Mouse (Mus musculus) heart, adult 2 months (tissue): ENCODE results near the gene Glud1. TPM values are rescaled to one million over a fixed set of nuclear protein-coding genes. Genes with fewer than 3 reads are reported as not detected.

Source experiments
- DNase-seq, 2 experiments: peaks; one replicate each; pipeline ENCODE4 v3.0.0; 2021
- H3K27ac ChIP-seq: fragments of 200-600 bp; 2 replicates; pipeline ENCODE4 v1.8.1; 2022
- H3K27me3 ChIP-seq: fragments of 200-500 bp; 2 replicates; pipeline ENCODE4 v1.6.1; 2012; ENCODE audit warnings: mild to moderate bottlenecking, low read length, inconsistent platforms, mixed read lengths; ENCODE audit not compliant: control insufficient read depth, insufficient read depth
- H3K36me3 ChIP-seq: fragments of 200-500 bp; 2 replicates; pipeline ENCODE4 v1.6.1; 2012; ENCODE audit warnings: low read length, inconsistent platforms; ENCODE audit not compliant: control insufficient read depth, insufficient read depth
- H3K4me1 ChIP-seq: fragments of 200-500 bp; 2 replicates; pipeline ENCODE4 v1.6.1; 2011; ENCODE audit warnings: low read length; ENCODE audit not compliant: control insufficient read depth, insufficient read depth
- H3K4me3 ChIP-seq: fragments of 200-600 bp; 2 replicates; pipeline ENCODE4 v1.8.1; 2022
- H3K79me2 ChIP-seq: fragments of 200-500 bp; replicated peaks from 2 replicates; pipeline ENCODE4 v1.6.1; 2012; ENCODE audit warnings: mild to moderate bottlenecking, inconsistent platforms, low read length, moderate library complexity, mixed read lengths; ENCODE audit not compliant: control insufficient read depth, insufficient read depth
- H3K9ac ChIP-seq: fragments of 200-500 bp; 2 replicates; pipeline ENCODE4 v1.6.1; 2012; ENCODE audit warnings: low read depth, mild to moderate bottlenecking, control low read depth, inconsistent platforms, low read length, mixed read lengths
- CTCF ChIP-seq: fragments of 200-600 bp; IDR thresholded peaks from 2 replicates; pipeline ENCODE4 v1.8.1; 2022; ENCODE audit warnings: antibody characterized with exemption, mild to moderate bottlenecking, moderate library complexity
- EP300 ChIP-seq: fragments of 200-500 bp; IDR thresholded peaks from 2 replicates; pipeline ENCODE4 v1.6.1; 2011; ENCODE audit warnings: low read depth, low read length, control low read depth; ENCODE audit not compliant: insufficient read depth
- POLR2A ChIP-seq: fragments of 200-500 bp; IDR thresholded peaks from 2 replicates; pipeline ENCODE4 v1.6.1; 2011; ENCODE audit warnings: mild to moderate bottlenecking, low read depth, low read length, control low read depth; ENCODE audit not compliant: insufficient read depth
- WGBS: fragments of 180-500 bp; shearing (Covaris S2); methylation state at CpG from one replicate; pipeline ENCODE4 v1.1.7; 2018; 5-methylcytosine and 5-hydroxymethylcytosine counted together
- intact Hi-C: fragments of 180-260 bp; cut with DNase I; formaldehyde crosslinking; loops from one replicate; pipeline ENCODE4 v1.15.1; 2025
- polyA plus RNA-seq: library from polyadenylated mRNA; depleted of rRNA; stranded (reverse); fragments of >200 nt; gene quantifications from 2 replicates; pipeline ENCODE4 v1.2.3, GENCODE M21; 2012; rRNA removed
- total RNA-seq, 2 experiments: library from RNA; stranded (reverse); gene quantifications; 2 replicates each; pipeline ENCODE4 v1.2.3; 2021

Gene Glud1
- total and polyA plus RNA-seq, 3 experiments: 52.1 to 148 (median 127) TPM

- H3K27ac ChIP-seq: peak overlapping the region; percentile 61
- H3K4me3 ChIP-seq: no peak overlapping the region
- peaks cover 2% of the 10 kb centered on the region; the same call in 1 of the 2 replicates for H3K36me3 ChIP-seq
- DNase-seq: no peak
- peaks cover 6% of the 10 kb centered on the region for H3K4me1 ChIP-seq
- no peaks in the 10 kb centered on the region for H3K79me2 ChIP-seq
- no peaks in the 10 kb centered on the region for H3K27me3 ChIP-seq
- intact Hi-C loops: no loop called here
- H3K9ac ChIP-seq: no peak overlapping the region
- 74% methylated on average over 9 of the region's 9 CpGs for WGBS
- no peak for TF ChIP-seq CTCF
- no peak for TF ChIP-seq EP300
- TF ChIP-seq POLR2A: no peak
These were observed 72.6 kb downstream of the Glud1 start for GRCm38 (mm10) chr14:34382921-34383704.

- H3K27ac ChIP-seq: no peak overlapping the region
- DNase-seq: no peak
- no peak overlapping the region for H3K4me3 ChIP-seq
- H3K27me3 ChIP-seq: no peaks in the 10 kb centered on the region
- WGBS: 59% methylated on average over 4 of the region's 4 CpGs
- TF ChIP-seq CTCF: no peak
- no peak for TF ChIP-seq POLR2A
- no peak for TF ChIP-seq EP300
- H3K79me2 ChIP-seq: no peaks in the 10 kb centered on the region
- intact Hi-C loops: no loop called here
- H3K36me3 ChIP-seq: no peaks in the 10 kb centered on the region; the same call in 1 of the 2 replicates
- peaks cover 2% of the 10 kb centered on the region for H3K4me1 ChIP-seq
- H3K9ac ChIP-seq: no peak overlapping the region
These were observed 82.8 kb downstream of the Glud1 start for GRCm38 (mm10) chr14:34393295-34393694.

Other genes with a start within 250 kb of the Glud1 start
- 1 to 10 TPM; 2.5 to 3.1 TPM for gene Anxa8, start 224.7 kb upstream of the Glud1 start, total RNA-seq
- gene Anxa8, start 224.7 kb upstream of the Glud1 start, polyA plus RNA-seq: 2.0 and 4.0 TPM in 2 replicates
- gene A630023A22Rik, start 208.0 kb upstream of the Glud1 start, total RNA-seq: not detected
- gene A630023A22Rik, start 208.0 kb upstream of the Glud1 start, polyA plus RNA-seq: not detected in 2 replicates
- under 1 TPM; 0.08 to 0.18 TPM for gene Npy4r, start 158.2 kb upstream of the Glud1 start, total RNA-seq
- 0.80 and 1.1 TPM in 2 replicates for gene Npy4r, start 158.2 kb upstream of the Glud1 start, polyA plus RNA-seq
- under 1 TPM; 0.23 to 0.26 TPM for gene Gprin2, start 109.1 kb upstream of the Glud1 start, total RNA-seq
- 0.10 and 0.20 TPM in 2 replicates for gene Gprin2, start 109.1 kb upstream of the Glud1 start, polyA plus RNA-seq
- under 1 TPM; 0.43 to 0.78 TPM for gene Syt15, start 91.1 kb upstream of the Glud1 start, total RNA-seq
- 1.5 and 1.6 TPM in 2 replicates for gene Syt15, start 91.1 kb upstream of the Glud1 start, polyA plus RNA-seq
- gene Shld2, start 234 bp upstream of the Glud1 start, total RNA-seq: 1 to 10 TPM; 7.8 to 9.9 TPM
- 2.4 and 3.5 TPM in 2 replicates for gene Shld2, start 234 bp upstream of the Glud1 start, polyA plus RNA-seq
- gene Fam25c, start 44.7 kb downstream of the Glud1 start, total RNA-seq: not detected
- not detected in 2 replicates for gene Fam25c, start 44.7 kb downstream of the Glud1 start, polyA plus RNA-seq
- gene Sncg, start 64.1 kb downstream of the Glud1 start, total RNA-seq: 10 to 100 TPM; 11.5 to 12.9 TPM
- gene Sncg, start 64.1 kb downstream of the Glud1 start, polyA plus RNA-seq: 14.2 and 15.2 TPM in 2 replicates
- 10 to 100 TPM; 30.4 to 44.1 TPM for gene Mmrn2, start 64.7 kb downstream of the Glud1 start, total RNA-seq
- 17.6 and 29.4 TPM in 2 replicates for gene Mmrn2, start 64.7 kb downstream of the Glud1 start, polyA plus RNA-seq
- gene Bmpr1a, start 192.6 kb downstream of the Glud1 start, total RNA-seq: 10 to 100 TPM; 58.4 to 62.5 TPM
- gene Bmpr1a, start 192.6 kb downstream of the Glud1 start, polyA plus RNA-seq: 13.8 and 38.2 TPM in 2 replicates
- gene 9230112D13Rik, start 212.1 kb downstream of the Glud1 start, total RNA-seq: not detected
- not detected in 2 replicates for gene 9230112D13Rik, start 212.1 kb downstream of the Glud1 start, polyA plus RNA-seq